Mouse (Mus musculus): ENCODE measurements around the gene Cttnbp2nl. TPM values are rescaled to one million over a fixed set of nuclear protein-coding genes. Genes with fewer than 3 reads are reported as not detected.

Cttnbp2nl gene
- polyA plus RNA-seq, 1 experiment, result 1.6 TPM

- peak overlapping the region; percentile 64 for H3K4me3 ChIP-seq (ENCODE audit: extremely low read depth, insufficient read depth, insufficient read length)
- H3K27me3 ChIP-seq (ENCODE audit: control insufficient read depth, insufficient read depth, low read length), result peaks cover 6% of the 10 kb centered on the region; the same call in 1 of the 2 replicates
- no peaks in the 10 kb centered on the region for H3K36me3 ChIP-seq (ENCODE audit: control insufficient read depth, insufficient read depth, low read length)
- WGBS, result 6% methylated on average over 37 of the region's 37 CpGs
- peak overlapping the region; percentile 49 for H3K27ac ChIP-seq (ENCODE audit: insufficient read depth, low read length)
- DNase-seq (ENCODE audit: low read depth in 1 of 2, low spot score in 2 of 2), result no peak
- no peak for TF ChIP-seq CTCF (IDR thresholded peaks at IDR 0.05; ENCODE audit: extremely low read depth, insufficient read depth, insufficient read length, insufficient replicate concordance)
- TF ChIP-seq POLR2A (IDR thresholded peaks at IDR 0.05; ENCODE audit: low read depth, low read length), result no peak
- peaks cover 4% of the 10 kb centered on the region; the same call in 1 of the 2 replicates for H3K4me1 ChIP-seq (ENCODE audit: control insufficient read depth, insufficient read depth, insufficient read length)
Observed at GRCm38 (mm10) chr3:105052171-105052936, 592 bp downstream of the Cttnbp2nl start.

GRCm38 (mm10) chr3:105051103-105051502 is 1.8 kb downstream of the Cttnbp2nl start:
- no peak overlapping the region for H3K4me3 ChIP-seq (ENCODE audit: extremely low read depth, insufficient read depth, insufficient read length)
- peaks cover 6% of the 10 kb centered on the region; the same call in 1 of the 2 replicates for H3K27me3 ChIP-seq (ENCODE audit: control insufficient read depth, insufficient read depth, low read length)
- H3K27ac ChIP-seq (ENCODE audit: insufficient read depth, low read length), result no peak overlapping the region
- no peak for DNase-seq (ENCODE audit: low read depth in 1 of 2, low spot score in 2 of 2)
- no peaks in the 10 kb centered on the region for H3K36me3 ChIP-seq (ENCODE audit: control insufficient read depth, insufficient read depth, low read length)
- H3K4me1 ChIP-seq (ENCODE audit: control insufficient read depth, insufficient read depth, insufficient read length), result peaks cover 4% of the 10 kb centered on the region; the same call in 1 of the 2 replicates
- WGBS, result 42% methylated on average over 2 of the region's 2 CpGs
- TF ChIP-seq CTCF (IDR thresholded peaks at IDR 0.05; ENCODE audit: extremely low read depth, insufficient read depth, insufficient read length, insufficient replicate concordance) (no peak), POLR2A (IDR thresholded peaks at IDR 0.05; ENCODE audit: low read depth, low read length) (no peak)

- H3K4me3 ChIP-seq (ENCODE audit: extremely low read depth, insufficient read depth, insufficient read length), result no peak overlapping the region
- no peak for DNase-seq (ENCODE audit: low read depth in 1 of 2, low spot score in 2 of 2)
- H3K4me1 ChIP-seq (ENCODE audit: control insufficient read depth, insufficient read depth, insufficient read length), result peaks cover 4% of the 10 kb centered on the region; the same call in 1 of the 2 replicates
- peaks cover 6% of the 10 kb centered on the region; the same call in 1 of the 2 replicates for H3K27me3 ChIP-seq (ENCODE audit: control insufficient read depth, insufficient read depth, low read length)
- H3K36me3 ChIP-seq (ENCODE audit: control insufficient read depth, insufficient read depth, low read length), result no peaks in the 10 kb centered on the region
- TF ChIP-seq CTCF (IDR thresholded peaks at IDR 0.05; ENCODE audit: extremely low read depth, insufficient read depth, insufficient read length, insufficient replicate concordance) (no peak), POLR2A (IDR thresholded peaks at IDR 0.05; ENCODE audit: low read depth, low read length) (no peak)
- WGBS, result 61% methylated on average over 6 of the region's 6 CpGs
- no peak overlapping the region for H3K27ac ChIP-seq (ENCODE audit: insufficient read depth, low read length)
Observed at GRCm38 (mm10) chr3:105049848-105050247, 3.1 kb downstream of the Cttnbp2nl start.

- no peak for TF ChIP-seq CTCF (IDR thresholded peaks at IDR 0.05; ENCODE audit: extremely low read depth, insufficient read depth, insufficient read length, insufficient replicate concordance)
- TF ChIP-seq POLR2A (IDR thresholded peaks at IDR 0.05; ENCODE audit: low read depth, low read length), result no peak
- Histone ChIP-seq H3K27ac (ENCODE audit: insufficient read depth, low read length) (peak overlapping the region; percentile 28), H3K4me1 (ENCODE audit: control insufficient read depth, insufficient read depth, insufficient read length) (no peaks in the 10 kb centered on the region), H3K36me3 (ENCODE audit: control insufficient read depth, insufficient read depth, low read length) (no peaks in the 10 kb centered on the region), H3K4me3 (ENCODE audit: extremely low read depth, insufficient read depth, insufficient read length) (no peak overlapping the region), H3K27me3 (ENCODE audit: control insufficient read depth, insufficient read depth, low read length) (peaks cover 4% of the 10 kb centered on the region; the same call in 1 of the 2 replicates)
- WGBS, result 30% methylated on average over 8 of the region's 8 CpGs
- no peak for DNase-seq (ENCODE audit: low read depth in 1 of 2, low spot score in 2 of 2)
Observed at GRCm38 (mm10) chr3:105047616-105048015, 5.3 kb downstream of the Cttnbp2nl start.

- Histone ChIP-seq H3K27ac (ENCODE audit: insufficient read depth, low read length) (no peak overlapping the region), H3K4me3 (ENCODE audit: extremely low read depth, insufficient read depth, insufficient read length) (no peak overlapping the region), H3K4me1 (ENCODE audit: control insufficient read depth, insufficient read depth, insufficient read length) (no peaks in the 10 kb centered on the region), H3K36me3 (ENCODE audit: control insufficient read depth, insufficient read depth, low read length) (no peaks in the 10 kb centered on the region), H3K27me3 (ENCODE audit: control insufficient read depth, insufficient read depth, low read length) (no peaks in the 10 kb centered on the region; the same call in 1 of the 2 replicates)
- TF ChIP-seq CTCF (IDR thresholded peaks at IDR 0.05; ENCODE audit: extremely low read depth, insufficient read depth, insufficient read length, insufficient replicate concordance), result no peak
- no peak for TF ChIP-seq POLR2A (IDR thresholded peaks at IDR 0.05; ENCODE audit: low read depth, low read length)
- 11% methylated on average over 5 of the region's 5 CpGs for WGBS
- no peak for DNase-seq (ENCODE audit: low read depth in 1 of 2, low spot score in 2 of 2)
Observed at GRCm38 (mm10) chr3:105046870-105047269, 6.1 kb downstream of the Cttnbp2nl start.

GRCm38 (mm10) chr3:105043746-105044145 is 9.2 kb downstream of the Cttnbp2nl start:
- TF ChIP-seq POLR2A (IDR thresholded peaks at IDR 0.05; ENCODE audit: low read depth, low read length) (no peak), CTCF (IDR thresholded peaks at IDR 0.05; ENCODE audit: extremely low read depth, insufficient read depth, insufficient read length, insufficient replicate concordance) (no peak)
- WGBS, result 85% methylated on average over 5 of the region's 5 CpGs
- Histone ChIP-seq H3K27ac (ENCODE audit: insufficient read depth, low read length) (no peak overlapping the region), H3K4me3 (ENCODE audit: extremely low read depth, insufficient read depth, insufficient read length) (no peak overlapping the region), H3K36me3 (ENCODE audit: control insufficient read depth, insufficient read depth, low read length) (no peaks in the 10 kb centered on the region), H3K27me3 (ENCODE audit: control insufficient read depth, insufficient read depth, low read length) (no peaks in the 10 kb centered on the region; the same call in 1 of the 2 replicates), H3K4me1 (ENCODE audit: control insufficient read depth, insufficient read depth, insufficient read length) (no peaks in the 10 kb centered on the region)
- DNase-seq (ENCODE audit: low read depth in 1 of 2, low spot score in 2 of 2), result no peak

All from spleen, adult 2 months (tissue).